Mouse (Mus musculus): ENCODE measurements at regions not wholly inside any gene's neighbourhood (a gene's known extent, or its start where the extent isn't known, plus 50 kb on each side); places are given as distances from the start of the nearest gene placed in this dataset.

GRCm38 (mm10) chr15:67732988-67733387 is 1232.3 kb upstream of the Lrrc6 start:
- Histone ChIP-seq H3K4me3 (no peak overlapping the region), H3K27me3 (replicated peaks) (no peaks in the 10 kb centered on the region), H3K4me2 (no peak overlapping the region), H3K36me3 (no peaks in the 10 kb centered on the region), H3K27ac (ENCODE audit: poor library complexity, severe bottlenecking) (no peak overlapping the region), H3K9ac (no peak overlapping the region), H3K9me3 (replicated peaks) (no peaks in the 10 kb centered on the region), H3K4me1 (replicated peaks) (peaks cover 7% of the 10 kb centered on the region)
- ATAC-seq (ENCODE audit: insufficient number of reproducible peaks, low FRiP score) = no peak
- WGBS = 67% methylated on average over 1 of the region's 1 CpGs

- Histone ChIP-seq H3K27me3 (replicated peaks) (no peaks in the 10 kb centered on the region), H3K9ac (no peak overlapping the region), H3K4me2 (no peak overlapping the region), H3K36me3 (no peaks in the 10 kb centered on the region), H3K4me1 (replicated peaks) (peaks cover 18% of the 10 kb centered on the region), H3K9me3 (replicated peaks) (no peaks in the 10 kb centered on the region), H3K4me3 (no peak overlapping the region), H3K27ac (ENCODE audit: poor library complexity, severe bottlenecking) (no peak overlapping the region)
- 80% methylated on average over 8 of the region's 8 CpGs for WGBS
- no peak for ATAC-seq (ENCODE audit: insufficient number of reproducible peaks, low FRiP score)
These were observed 1228.8 kb upstream of the Lrrc6 start for GRCm38 (mm10) chr15:67729492-67729891.

- Histone ChIP-seq H3K9ac (no peak overlapping the region), H3K9me3 (replicated peaks) (no peaks in the 10 kb centered on the region), H3K4me3 (no peak overlapping the region), H3K27ac (ENCODE audit: poor library complexity, severe bottlenecking) (peak overlapping the region; percentile 66), H3K4me1 (replicated peaks) (peaks cover 18% of the 10 kb centered on the region), H3K27me3 (replicated peaks) (no peaks in the 10 kb centered on the region), H3K36me3 (no peaks in the 10 kb centered on the region), H3K4me2 (peak overlapping the region; percentile 3; the same call in 1 of the 2 replicates)
- ATAC-seq (ENCODE audit: insufficient number of reproducible peaks, low FRiP score) = no peak
- 27% methylated on average over 5 of the region's 5 CpGs for WGBS
These were observed 1224.5 kb upstream of the Lrrc6 start for GRCm38 (mm10) chr15:67725239-67725638.

- ATAC-seq (ENCODE audit: insufficient number of reproducible peaks, low FRiP score) = no peak
- no peaks in the 10 kb centered on the region for H3K36me3 ChIP-seq
- H3K27me3 ChIP-seq (replicated peaks) = no peaks in the 10 kb centered on the region
- no peak overlapping the region for H3K4me2 ChIP-seq
- H3K4me1 ChIP-seq (replicated peaks) = no peaks in the 10 kb centered on the region
- no peak overlapping the region for H3K9ac ChIP-seq
- no peak overlapping the region for H3K4me3 ChIP-seq
- 69% methylated on average over 3 of the region's 3 CpGs for WGBS
- no peaks in the 10 kb centered on the region for H3K9me3 ChIP-seq (replicated peaks)
- no peak overlapping the region for H3K27ac ChIP-seq (ENCODE audit: poor library complexity, severe bottlenecking)
These were observed 1213.5 kb upstream of the Lrrc6 start for GRCm38 (mm10) chr15:67714203-67714602.

- H3K9me3 ChIP-seq (replicated peaks) = no peaks in the 10 kb centered on the region
- WGBS = 55% methylated on average over 1 of the region's 1 CpGs
- no peak overlapping the region for H3K4me2 ChIP-seq
- no peaks in the 10 kb centered on the region for H3K4me1 ChIP-seq (replicated peaks)
- no peak overlapping the region for H3K27ac ChIP-seq (ENCODE audit: poor library complexity, severe bottlenecking)
- no peaks in the 10 kb centered on the region for H3K36me3 ChIP-seq
- H3K27me3 ChIP-seq (replicated peaks) = no peaks in the 10 kb centered on the region
- no peak overlapping the region for H3K9ac ChIP-seq
- ATAC-seq (ENCODE audit: insufficient number of reproducible peaks, low FRiP score) = no peak
- H3K4me3 ChIP-seq = no peak overlapping the region
These were observed 1185.4 kb upstream of the Lrrc6 start for GRCm38 (mm10) chr15:67686140-67686539.

- 82% methylated on average over 2 of the region's 2 CpGs for WGBS
- no peak overlapping the region for H3K27ac ChIP-seq (ENCODE audit: poor library complexity, severe bottlenecking)
- no peak overlapping the region for H3K4me3 ChIP-seq
- H3K4me1 ChIP-seq (replicated peaks) = no peaks in the 10 kb centered on the region
- no peaks in the 10 kb centered on the region for H3K36me3 ChIP-seq
- no peaks in the 10 kb centered on the region for H3K27me3 ChIP-seq (replicated peaks)
- no peak for ATAC-seq (ENCODE audit: insufficient number of reproducible peaks, low FRiP score)
- no peak overlapping the region for H3K9ac ChIP-seq
- H3K9me3 ChIP-seq (replicated peaks) = no peaks in the 10 kb centered on the region
- no peak overlapping the region for H3K4me2 ChIP-seq
These were observed 1172.6 kb upstream of the Lrrc6 start for GRCm38 (mm10) chr15:67673276-67673675.

- WGBS = 14% methylated on average over 1 of the region's 1 CpGs
- H3K4me3 ChIP-seq = no peak overlapping the region
- no peak overlapping the region for H3K4me2 ChIP-seq
- no peak for ATAC-seq (ENCODE audit: insufficient number of reproducible peaks, low FRiP score)
- no peak overlapping the region for H3K27ac ChIP-seq (ENCODE audit: poor library complexity, severe bottlenecking)
- H3K27me3 ChIP-seq (replicated peaks) = no peaks in the 10 kb centered on the region
- H3K4me1 ChIP-seq (replicated peaks) = no peaks in the 10 kb centered on the region
- H3K9ac ChIP-seq = no peak overlapping the region
- no peaks in the 10 kb centered on the region for H3K9me3 ChIP-seq (replicated peaks)
- H3K36me3 ChIP-seq = no peaks in the 10 kb centered on the region
These were observed 1135.4 kb upstream of the Lrrc6 start for GRCm38 (mm10) chr15:67636155-67636554.

- H3K4me1 ChIP-seq (replicated peaks) = no peaks in the 10 kb centered on the region
- H3K36me3 ChIP-seq = no peaks in the 10 kb centered on the region
- no peak for ATAC-seq (ENCODE audit: insufficient number of reproducible peaks, low FRiP score)
- H3K27me3 ChIP-seq (replicated peaks) = no peaks in the 10 kb centered on the region
- H3K4me2 ChIP-seq = no peak overlapping the region
- peaks cover 2% of the 10 kb centered on the region for H3K9me3 ChIP-seq (replicated peaks)
- H3K9ac ChIP-seq = no peak overlapping the region
- H3K4me3 ChIP-seq = no peak overlapping the region
- WGBS = 83% methylated on average over 3 of the region's 3 CpGs
- no peak overlapping the region for H3K27ac ChIP-seq (ENCODE audit: poor library complexity, severe bottlenecking)
These were observed 1126.1 kb upstream of the Lrrc6 start for GRCm38 (mm10) chr15:67626704-67627287.

GRCm38 (mm10) chr15:67611896-67612295 is 1111.2 kb upstream of the Lrrc6 start:
- Histone ChIP-seq H3K36me3 (no peaks in the 10 kb centered on the region), H3K27ac (ENCODE audit: poor library complexity, severe bottlenecking) (no peak overlapping the region), H3K4me2 (no peak overlapping the region), H3K4me1 (replicated peaks) (no peaks in the 10 kb centered on the region), H3K27me3 (replicated peaks) (no peaks in the 10 kb centered on the region), H3K4me3 (no peak overlapping the region), H3K9ac (no peak overlapping the region), H3K9me3 (replicated peaks) (no peaks in the 10 kb centered on the region)
- 49% methylated on average over 3 of the region's 3 CpGs for WGBS
- no peak for ATAC-seq (ENCODE audit: insufficient number of reproducible peaks, low FRiP score)

- H3K27ac ChIP-seq (ENCODE audit: poor library complexity, severe bottlenecking) = no peak overlapping the region
- no peaks in the 10 kb centered on the region for H3K36me3 ChIP-seq
- no peaks in the 10 kb centered on the region for H3K4me1 ChIP-seq (replicated peaks)
- ATAC-seq (ENCODE audit: insufficient number of reproducible peaks, low FRiP score) = no peak
- H3K9ac ChIP-seq = no peak overlapping the region
- no peaks in the 10 kb centered on the region for H3K27me3 ChIP-seq (replicated peaks)
- H3K9me3 ChIP-seq (replicated peaks) = no peaks in the 10 kb centered on the region
- WGBS = 72% methylated on average over 4 of the region's 4 CpGs
- H3K4me3 ChIP-seq = no peak overlapping the region
- H3K4me2 ChIP-seq = no peak overlapping the region
These were observed 1097.7 kb upstream of the Lrrc6 start for GRCm38 (mm10) chr15:67598426-67598825.

- Histone ChIP-seq H3K27me3 (replicated peaks) (no peaks in the 10 kb centered on the region), H3K4me2 (no peak overlapping the region), H3K4me1 (replicated peaks) (no peaks in the 10 kb centered on the region), H3K9ac (no peak overlapping the region), H3K9me3 (replicated peaks) (no peaks in the 10 kb centered on the region), H3K36me3 (no peaks in the 10 kb centered on the region), H3K27ac (ENCODE audit: poor library complexity, severe bottlenecking) (no peak overlapping the region), H3K4me3 (no peak overlapping the region)
- WGBS = 62% methylated on average over 1 of the region's 1 CpGs
- no peak for ATAC-seq (ENCODE audit: insufficient number of reproducible peaks, low FRiP score)
These were observed 1075.9 kb upstream of the Lrrc6 start for GRCm38 (mm10) chr15:67576581-67576980.

- ATAC-seq (ENCODE audit: insufficient number of reproducible peaks, low FRiP score) = no peak
- Histone ChIP-seq H3K27me3 (replicated peaks) (no peaks in the 10 kb centered on the region), H3K4me1 (replicated peaks) (no peaks in the 10 kb centered on the region), H3K27ac (ENCODE audit: poor library complexity, severe bottlenecking) (no peak overlapping the region), H3K9ac (no peak overlapping the region), H3K9me3 (replicated peaks) (no peaks in the 10 kb centered on the region), H3K36me3 (no peaks in the 10 kb centered on the region), H3K4me3 (no peak overlapping the region), H3K4me2 (no peak overlapping the region)
- 43% methylated on average over 1 of the region's 1 CpGs for WGBS
These were observed 1070.9 kb upstream of the Lrrc6 start for GRCm38 (mm10) chr15:67571614-67572013.

Data from heart, embryonic 12.5 days (tissue).